Mouse (Mus musculus) cortical plate, adult 2 months (tissue): Measurements from ENCODE around the gene Tbc1d1.

Experiments
- CTCF ChIP-seq: fragments of 200-500 bp; IDR thresholded peaks from 2 replicates; pipeline ENCODE4 v1.5.1; 2011; ENCODE audit warnings: mild to moderate bottlenecking, control low read depth, low read length; ENCODE audit not compliant: insufficient read depth; ENCODE audit errors: extremely low read depth
- POLR2A ChIP-seq: fragments of 200-500 bp; IDR thresholded peaks from 2 replicates; pipeline ENCODE4 v1.6.1; 2011; ENCODE audit warnings: mild to moderate bottlenecking, low read length, control low read depth; ENCODE audit not compliant: insufficient read depth; ENCODE audit errors: extremely low read depth

- TF ChIP-seq POLR2A: no peak
- TF ChIP-seq CTCF: no peak
Measured at GRCm38 (mm10) chr5:64162582-64162981, 6.5 kb downstream of the Tbc1d1 start.
